Mouse (Mus musculus) erythroblast, embryonic 14.5 days (primary cell): ENCODE results near the gene Dqx1.

Source experiments
- GATA1 ChIP-seq: IDR thresholded peaks from 2 replicates; pipeline ENCODE4 v1.6.1; 2012; ENCODE audit warnings: low read length, inconsistent platforms, mixed read lengths
- TAL1 ChIP-seq: IDR thresholded peaks from 3 replicates; pipeline ENCODE4 v1.6.1; 2012; ENCODE audit warnings: low read length, inconsistent platforms, mixed read lengths

DNA sequence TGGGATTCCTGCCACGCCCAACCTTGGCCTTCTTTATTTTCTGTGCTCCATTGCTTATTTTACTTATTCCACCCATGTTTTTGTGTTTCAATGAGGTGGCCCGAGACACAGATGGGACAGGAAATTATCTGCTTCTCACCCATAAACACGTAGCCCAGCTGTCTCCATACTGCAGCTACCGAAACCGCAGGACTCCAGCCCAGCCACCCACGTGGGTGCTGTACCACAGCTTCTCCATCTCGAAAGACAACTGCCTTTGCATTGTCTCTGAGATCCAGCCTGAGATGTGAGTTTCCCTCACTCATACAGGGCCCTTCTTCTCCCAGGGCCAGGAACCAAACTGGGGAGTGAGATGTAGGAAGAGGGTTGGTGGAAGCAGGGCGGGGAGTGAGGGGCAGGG lies 8.4 kb downstream of the Dqx1 start:
- no peak for TF ChIP-seq GATA1
- no peak for TF ChIP-seq TAL1
